ENCODE assay signal across 20 mouse cellular contexts in the genomic region with DNA sequence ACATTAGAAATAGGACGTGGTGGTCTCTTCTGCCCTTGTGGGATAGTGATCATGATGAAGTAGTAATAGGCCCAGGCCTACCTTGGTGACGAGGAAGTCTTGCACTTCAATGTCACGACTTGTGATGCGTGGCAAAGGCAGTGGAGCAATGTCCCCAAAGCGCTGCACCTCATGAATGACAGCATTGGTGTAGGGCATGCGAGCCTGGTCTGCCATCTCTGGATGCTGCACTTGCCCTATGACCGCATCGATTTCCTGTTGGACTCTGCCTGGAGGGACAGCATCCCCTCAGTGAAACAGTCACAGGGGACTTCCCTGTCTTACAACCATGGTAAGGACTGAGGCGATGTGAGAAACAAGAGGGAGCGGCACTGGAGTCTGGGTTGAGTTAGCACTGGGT. TPM values are rescaled to one million over a fixed set of nuclear protein-coding genes. Genes with fewer than 3 reads are reported as not detected.
"Had no signal": no experiment of that assay in that cellular context is flagged by ENCODE, and none has a peak within 500 bp of the region (broad histone marks: within the 10 kb centered on the region; RNA-seq: fewer than 3 reads in every experiment).

No protein-coding gene starts in this region.

RNA-seq across cellular contexts. Expression of a gene that starts 3.9 kb away (rescaled TPM):
- polyA plus RNA-seq: cerebellum, adult 2 months; cortical plate, adult 2 months; embryonic facial prominence, embryonic 10.5 days; embryonic facial prominence, embryonic 11.5 days; embryonic facial prominence, embryonic 12.5 days; embryonic facial prominence, embryonic 13.5 days; embryonic facial prominence, embryonic 14.5 days; embryonic facial prominence, embryonic 15.5 days; erythroblast, embryonic 14.5 days; forebrain, embryonic 10.5 days; forebrain, embryonic 11.5 days; forebrain, embryonic 12.5 days; forebrain, embryonic 13.5 days; forebrain, embryonic 14.5 days; forebrain, embryonic 15.5 days; forebrain, embryonic 16.5 days; forebrain, postnatal 0 days; frontal cortex, adult 2 months; gonadal fat pad, adult 2 months; heart, adult 2 months had no signal

RNA-seq across cellular contexts. Expression of a gene that starts 17.1 kb away (rescaled TPM):
- polyA plus RNA-seq: cerebellum, adult 2 months; cortical plate, adult 2 months; embryonic facial prominence, embryonic 10.5 days; embryonic facial prominence, embryonic 11.5 days; embryonic facial prominence, embryonic 12.5 days; embryonic facial prominence, embryonic 13.5 days; embryonic facial prominence, embryonic 14.5 days; embryonic facial prominence, embryonic 15.5 days; forebrain, embryonic 10.5 days; forebrain, embryonic 11.5 days; forebrain, embryonic 12.5 days; forebrain, embryonic 13.5 days; forebrain, embryonic 14.5 days; forebrain, embryonic 15.5 days; forebrain, embryonic 16.5 days; forebrain, postnatal 0 days; frontal cortex, adult 2 months had no signal

RNA-seq across cellular contexts. Expression of a gene that starts 43.3 kb away (rescaled TPM):
- polyA plus RNA-seq: cerebellum, adult 2 months; cortical plate, adult 2 months; embryonic facial prominence, embryonic 10.5 days; embryonic facial prominence, embryonic 11.5 days; embryonic facial prominence, embryonic 12.5 days; embryonic facial prominence, embryonic 13.5 days; embryonic facial prominence, embryonic 14.5 days; embryonic facial prominence, embryonic 15.5 days; forebrain, embryonic 10.5 days; forebrain, embryonic 11.5 days; forebrain, embryonic 12.5 days; forebrain, embryonic 13.5 days; forebrain, embryonic 14.5 days; forebrain, embryonic 15.5 days; forebrain, embryonic 16.5 days; forebrain, postnatal 0 days; frontal cortex, adult 2 months had no signal
